Mouse (Mus musculus) lung, postnatal 25 days (tissue): ENCODE results near the gene Aloxe3.

Experiments
- DNase-seq: peaks from one replicate; pipeline ENCODE4 v3.0.0; 2022; ENCODE audit warnings: low spot score

The Aloxe3 gene

GRCm38 (mm10) chr11:69095511-69096231, 30.0 kb upstream of the Aloxe3 start:
- peak; percentile 72 for DNase-seq

GRCm38 (mm10) chr11:69096360-69096986, 29.2 kb upstream of the Aloxe3 start:
- no peak for DNase-seq

- peak; percentile 99 for DNase-seq
Observed at GRCm38 (mm10) chr11:69096987-69097900, 28.5 kb upstream of the Aloxe3 start.

GRCm38 (mm10) chr11:69098039-69098761, 27.5 kb upstream of the Aloxe3 start:
- DNase-seq, result no peak

- DNase-seq, result peak; percentile 99
Observed at GRCm38 (mm10) chr11:69098762-69099091, 27.0 kb upstream of the Aloxe3 start.

- peak; percentile 94 for DNase-seq
Observed at GRCm38 (mm10) chr11:69099177-69099914, 26.4 kb upstream of the Aloxe3 start.

- DNase-seq, result peak; percentile 97
Observed at GRCm38 (mm10) chr11:69099915-69100345, 25.8 kb upstream of the Aloxe3 start.

- DNase-seq, result no peak
Observed at GRCm38 (mm10) chr11:69100639-69101360, 24.9 kb upstream of the Aloxe3 start.

- no peak for DNase-seq
Observed at GRCm38 (mm10) chr11:69101604-69102402, 23.9 kb upstream of the Aloxe3 start.

- no peak for DNase-seq
Observed at GRCm38 (mm10) chr11:69102403-69102725, 23.3 kb upstream of the Aloxe3 start.

- DNase-seq, result no peak
Observed at GRCm38 (mm10) chr11:69103121-69103520, 22.6 kb upstream of the Aloxe3 start.

- no peak for DNase-seq
Observed at GRCm38 (mm10) chr11:69103531-69104435, 21.9 kb upstream of the Aloxe3 start.

GRCm38 (mm10) chr11:69104487-69104886, 21.2 kb upstream of the Aloxe3 start:
- no peak for DNase-seq

- no peak for DNase-seq
Observed at GRCm38 (mm10) chr11:69105227-69105626, 20.5 kb upstream of the Aloxe3 start.

- no peak for DNase-seq
Observed at GRCm38 (mm10) chr11:69105796-69106195, 19.9 kb upstream of the Aloxe3 start.

GRCm38 (mm10) chr11:69106299-69106698, 19.4 kb upstream of the Aloxe3 start:
- DNase-seq, result no peak

- DNase-seq, result no peak
Observed at GRCm38 (mm10) chr11:69106842-69107241, 18.9 kb upstream of the Aloxe3 start.

- DNase-seq, result no peak
Observed at GRCm38 (mm10) chr11:69107676-69108075, 18.0 kb upstream of the Aloxe3 start.

GRCm38 (mm10) chr11:69108223-69108622, 17.5 kb upstream of the Aloxe3 start:
- no peak for DNase-seq
